Mouse (Mus musculus) hindbrain, embryonic 12.5 days (tissue): ENCODE measurements at regions not wholly inside any gene's neighbourhood (a gene's known extent, or its start where the extent isn't known, plus 50 kb on each side); places are given as distances from the start of the nearest gene placed in this dataset.
A peak's percentile ranks its signal among the peaks of the same experiment; 100 is the strongest.

Experiments
- ATAC-seq: fragments of 200-750 bp; cut with Nextera tagmentation; 2 replicates; pipeline ENCODE4 v1.8.0; 2017; ENCODE audit warnings: moderate TSS enrichment; ENCODE audit not compliant: low FRiP score
- H3K27ac ChIP-seq: fragments of 300-500 bp; sonication (generic); 2 replicates; pipeline ENCODE4 v1.5.1; 2016; ENCODE audit warnings: mild to moderate bottlenecking
- H3K27me3 ChIP-seq: fragments of 300-500 bp; sonication (generic); 2 replicates; pipeline ENCODE4 v1.6.1; 2016; ENCODE audit warnings: mild to moderate bottlenecking
- H3K36me3 ChIP-seq: fragments of 300-500 bp; sonication (generic); 2 replicates; pipeline ENCODE4 v1.6.1; 2016; ENCODE audit warnings: mild to moderate bottlenecking
- H3K4me1 ChIP-seq: fragments of 300-500 bp; sonication (generic); 2 replicates; pipeline ENCODE4 v1.6.1; 2016
- H3K4me2 ChIP-seq: fragments of 300-500 bp; sonication (generic); replicated peaks from 2 replicates; pipeline ENCODE4 v1.6.1; 2016; ENCODE audit warnings: mild to moderate bottlenecking
- H3K4me3 ChIP-seq: fragments of 300-500 bp; sonication (generic); 2 replicates; pipeline ENCODE4 v1.5.1; 2016; ENCODE audit warnings: mild to moderate bottlenecking
- H3K9ac ChIP-seq: fragments of 300-500 bp; sonication (generic); 2 replicates; pipeline ENCODE4 v1.6.1; 2016; ENCODE audit warnings: mild to moderate bottlenecking, moderate library complexity
- H3K9me3 ChIP-seq: fragments of 300-500 bp; sonication (generic); replicated peaks from 2 replicates; pipeline ENCODE4 v1.6.1; 2016; ENCODE audit warnings: mild to moderate bottlenecking
- WGBS: fragments of 180-500 bp; shearing (Covaris S2); methylation state at CpG from one replicate; pipeline ENCODE4 v1.1.7; 2016; 5-methylcytosine and 5-hydroxymethylcytosine counted together

DNA sequence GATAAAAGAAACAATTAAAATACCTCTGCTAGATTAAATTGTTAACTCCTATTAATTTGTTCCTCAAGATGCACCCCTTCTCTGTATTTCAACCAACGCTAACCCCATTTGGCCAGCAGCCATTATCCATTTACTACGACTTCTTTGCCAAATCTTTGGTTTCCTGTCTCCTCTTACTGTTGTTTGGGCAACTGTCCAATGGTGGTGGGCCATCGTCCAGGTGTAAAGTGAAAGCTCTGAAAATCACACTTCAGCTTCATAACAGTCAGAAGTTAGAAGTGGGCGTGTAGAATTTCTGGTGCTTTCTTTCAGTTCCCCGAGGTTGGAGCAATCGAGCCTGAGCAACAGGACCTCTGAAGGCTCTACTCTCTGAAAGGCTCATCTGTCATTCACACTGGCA lies 66.8 kb upstream of the Zbtb20 start:
- 85% methylated on average over 6 of the region's 6 CpGs for WGBS
- H3K36me3 ChIP-seq = no peaks in the 10 kb centered on the region
- no peak overlapping the region for H3K27ac ChIP-seq
- no peaks in the 10 kb centered on the region for H3K27me3 ChIP-seq
- no peak overlapping the region for H3K9ac ChIP-seq
- ATAC-seq = no peak
- H3K4me1 ChIP-seq = no peaks in the 10 kb centered on the region
- no peak overlapping the region for H3K4me3 ChIP-seq
- H3K9me3 ChIP-seq = no peaks in the 10 kb centered on the region
- H3K4me2 ChIP-seq = no peak overlapping the region

DNA sequence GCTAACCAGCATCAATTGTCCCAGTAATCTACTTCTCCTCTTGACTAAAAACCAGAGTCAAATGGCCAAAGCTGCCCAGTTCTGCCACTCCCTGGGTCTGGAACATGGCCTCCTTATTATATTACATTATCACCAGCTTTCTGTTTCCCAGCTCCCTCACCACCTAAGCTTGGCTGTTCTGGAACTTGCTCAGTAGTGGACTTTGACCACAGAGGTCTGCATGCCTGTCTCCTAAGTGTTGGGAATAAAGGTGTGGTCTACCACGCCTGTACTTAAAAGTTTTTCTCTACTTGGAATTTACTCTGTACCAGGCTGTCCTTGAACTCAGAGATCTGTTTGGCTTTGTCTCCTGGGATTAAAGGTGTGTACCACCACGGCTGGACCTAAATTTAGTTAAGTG lies 68.1 kb upstream of the Zbtb20 start:
- 90% methylated on average over 2 of the region's 2 CpGs for WGBS

DNA sequence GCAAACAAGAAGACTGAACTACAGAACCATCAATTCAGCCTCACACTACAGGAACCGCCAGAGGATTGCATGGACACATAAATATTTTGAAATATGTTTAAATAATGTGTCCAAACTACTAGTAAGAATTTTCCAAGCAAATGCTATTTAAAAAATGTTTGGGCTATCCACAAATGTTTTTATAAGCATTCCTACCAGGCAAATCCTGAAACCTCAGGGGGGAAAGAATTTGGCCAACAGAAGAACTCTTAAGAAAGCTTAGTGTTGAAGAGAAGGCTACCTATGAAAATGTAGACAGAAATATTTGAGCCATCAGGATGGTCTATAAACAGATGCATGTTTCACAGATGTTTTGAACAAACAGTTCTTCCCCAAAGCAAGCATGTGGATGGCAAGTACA lies 72.1 kb upstream of the Zbtb20 start:
- no peak for ATAC-seq
- no peaks in the 10 kb centered on the region for H3K36me3 ChIP-seq
- 74% methylated on average over 1 of the region's 1 CpGs for WGBS

More for the DNA sequence above, 68.1 kb upstream of the Zbtb20 start:
- H3K9ac ChIP-seq = no peak overlapping the region
- no peaks in the 10 kb centered on the region for H3K9me3 ChIP-seq
- no peaks in the 10 kb centered on the region for H3K27me3 ChIP-seq
- ATAC-seq = no peak
- no peak overlapping the region for H3K4me2 ChIP-seq
- H3K4me3 ChIP-seq = no peak overlapping the region
- H3K4me1 ChIP-seq = no peaks in the 10 kb centered on the region
- H3K36me3 ChIP-seq = no peaks in the 10 kb centered on the region
- H3K27ac ChIP-seq = no peak overlapping the region

DNA sequence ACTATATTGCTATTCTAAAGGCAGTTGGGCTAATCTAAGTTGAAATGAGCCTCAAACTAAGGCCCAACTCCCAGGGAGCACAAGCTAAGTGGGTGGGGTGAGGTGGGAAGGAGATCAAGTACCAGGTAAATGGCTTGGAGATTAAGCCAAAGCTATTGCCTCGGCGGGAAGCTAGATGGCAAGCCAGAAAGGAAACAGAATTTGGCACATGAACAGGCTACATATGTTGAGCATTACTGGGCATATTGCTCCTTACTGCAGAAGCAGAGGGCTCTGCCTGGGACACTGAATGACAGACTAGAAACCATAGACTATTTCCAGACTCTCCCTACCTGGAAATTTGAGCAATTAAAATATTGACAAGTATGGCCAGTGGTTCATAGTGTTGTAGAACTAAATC lies 83.1 kb upstream of the Zbtb20 start:
- Histone ChIP-seq H3K27ac (no peak overlapping the region), H3K4me1 (no peaks in the 10 kb centered on the region), H3K4me2 (no peak overlapping the region), H3K9ac (no peak overlapping the region), H3K4me3 (no peak overlapping the region), H3K27me3 (no peaks in the 10 kb centered on the region), H3K9me3 (no peaks in the 10 kb centered on the region), H3K36me3 (no peaks in the 10 kb centered on the region)
- ATAC-seq = no peak
- 87% methylated on average over 2 of the region's 2 CpGs for WGBS

More for the DNA sequence above, 72.1 kb upstream of the Zbtb20 start:
- Histone ChIP-seq H3K9ac (no peak overlapping the region), H3K9me3 (no peaks in the 10 kb centered on the region), H3K4me3 (no peak overlapping the region), H3K27ac (no peak overlapping the region), H3K4me1 (no peaks in the 10 kb centered on the region), H3K4me2 (no peak overlapping the region), H3K27me3 (no peaks in the 10 kb centered on the region)

DNA sequence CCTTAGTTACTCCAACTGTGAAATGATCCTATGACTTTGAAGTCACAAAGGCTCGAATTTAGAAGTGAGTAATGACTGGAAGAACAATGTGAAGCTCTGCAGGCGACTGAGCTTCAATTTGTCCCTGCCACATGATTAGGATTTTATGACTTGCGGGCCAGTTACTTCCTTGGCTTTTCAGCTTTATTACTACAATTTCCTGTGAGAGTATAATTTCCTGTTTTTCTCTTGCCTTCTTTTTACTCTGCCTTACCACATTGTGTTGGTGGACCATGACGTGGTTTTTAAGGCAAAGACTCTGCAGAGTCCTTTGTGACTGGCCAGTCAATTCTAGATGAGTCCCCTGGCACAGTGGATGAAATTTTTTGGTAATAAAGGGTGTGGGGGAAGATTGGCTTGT lies 91.0 kb upstream of the Zbtb20 start:
- Histone ChIP-seq H3K9me3 (no peaks in the 10 kb centered on the region), H3K36me3 (no peaks in the 10 kb centered on the region), H3K4me3 (no peak overlapping the region), H3K4me2 (no peak overlapping the region), H3K27me3 (0 out of 2 replicates have a peak, but pooled peaks cover 4% of the 10 kb centered on the region), H3K27ac (no peak overlapping the region), H3K9ac (no peak overlapping the region), H3K4me1 (peaks cover 19% of the 10 kb centered on the region)
- no peak for ATAC-seq
- WGBS = 30% methylated on average over 4 of the region's 4 CpGs

DNA sequence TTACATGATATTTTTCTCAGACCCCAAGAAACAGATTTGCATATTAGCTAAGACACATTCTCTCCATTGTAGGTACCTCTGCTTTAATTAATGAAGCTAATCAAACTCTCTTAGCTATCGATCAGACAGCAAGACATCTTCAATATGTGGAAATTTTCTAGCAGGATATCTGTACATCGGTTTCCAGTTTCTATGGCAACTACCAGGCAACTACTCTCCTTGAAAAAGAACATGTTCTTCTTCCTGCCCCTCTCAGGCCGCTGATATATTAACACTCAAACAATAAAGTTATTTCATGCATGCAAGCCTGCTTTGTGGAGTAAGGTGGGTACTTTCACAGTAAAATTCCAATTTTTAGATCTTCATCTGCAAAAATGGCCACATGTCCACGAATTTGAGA lies 91.7 kb upstream of the Zbtb20 start:
- Histone ChIP-seq H3K4me2 (no peak overlapping the region), H3K36me3 (no peaks in the 10 kb centered on the region), H3K4me1 (peaks cover 19% of the 10 kb centered on the region), H3K27ac (no peak overlapping the region), H3K4me3 (no peak overlapping the region), H3K9ac (no peak overlapping the region), H3K9me3 (no peaks in the 10 kb centered on the region), H3K27me3 (0 out of 2 replicates have a peak, but pooled peaks cover 4% of the 10 kb centered on the region)
- ATAC-seq = no peak
- WGBS = 40% methylated on average over 4 of the region's 4 CpGs

DNA sequence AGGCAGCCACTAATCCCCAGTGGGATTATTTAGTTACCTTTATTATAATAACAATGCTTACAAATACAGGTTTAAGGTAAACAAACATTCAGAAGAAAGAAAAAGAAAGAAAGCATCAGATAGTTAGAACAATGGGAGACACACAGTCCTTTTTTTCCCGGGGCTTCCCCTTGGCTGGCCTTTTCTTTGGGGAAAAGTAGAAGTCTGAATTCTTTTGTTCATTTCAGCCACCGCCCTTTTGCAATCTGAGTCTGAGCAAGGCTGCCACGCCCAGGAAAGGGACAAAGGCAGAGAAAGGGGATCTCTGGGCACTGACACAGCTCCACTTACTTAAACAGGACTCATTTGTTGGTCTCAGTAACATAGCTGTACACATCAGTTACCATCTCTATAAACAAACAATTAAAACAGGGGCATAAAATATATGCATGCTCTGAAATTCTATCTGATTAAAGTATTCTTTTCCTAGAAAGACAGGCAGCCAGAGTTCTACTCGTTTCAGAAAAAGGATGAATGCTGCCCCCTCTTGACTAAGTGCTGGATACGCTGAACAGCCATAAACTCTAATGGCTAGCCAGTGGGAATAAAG lies 93.5 kb upstream of the Zbtb20 start:
- Histone ChIP-seq H3K27ac (peak overlapping the region; percentile 86), H3K4me3 (no peak overlapping the region), H3K9me3 (no peaks in the 10 kb centered on the region), H3K27me3 (0 out of 2 replicates have a peak, but pooled peaks cover 4% of the 10 kb centered on the region), H3K9ac (no peak overlapping the region), H3K36me3 (no peaks in the 10 kb centered on the region), H3K4me1 (peaks cover 19% of the 10 kb centered on the region), H3K4me2 (peak overlapping the region; percentile 14; the same call in 1 of the 2 replicates)
- 1% methylated on average over 5 of the region's 5 CpGs for WGBS
- ATAC-seq = peak; percentile 81

DNA sequence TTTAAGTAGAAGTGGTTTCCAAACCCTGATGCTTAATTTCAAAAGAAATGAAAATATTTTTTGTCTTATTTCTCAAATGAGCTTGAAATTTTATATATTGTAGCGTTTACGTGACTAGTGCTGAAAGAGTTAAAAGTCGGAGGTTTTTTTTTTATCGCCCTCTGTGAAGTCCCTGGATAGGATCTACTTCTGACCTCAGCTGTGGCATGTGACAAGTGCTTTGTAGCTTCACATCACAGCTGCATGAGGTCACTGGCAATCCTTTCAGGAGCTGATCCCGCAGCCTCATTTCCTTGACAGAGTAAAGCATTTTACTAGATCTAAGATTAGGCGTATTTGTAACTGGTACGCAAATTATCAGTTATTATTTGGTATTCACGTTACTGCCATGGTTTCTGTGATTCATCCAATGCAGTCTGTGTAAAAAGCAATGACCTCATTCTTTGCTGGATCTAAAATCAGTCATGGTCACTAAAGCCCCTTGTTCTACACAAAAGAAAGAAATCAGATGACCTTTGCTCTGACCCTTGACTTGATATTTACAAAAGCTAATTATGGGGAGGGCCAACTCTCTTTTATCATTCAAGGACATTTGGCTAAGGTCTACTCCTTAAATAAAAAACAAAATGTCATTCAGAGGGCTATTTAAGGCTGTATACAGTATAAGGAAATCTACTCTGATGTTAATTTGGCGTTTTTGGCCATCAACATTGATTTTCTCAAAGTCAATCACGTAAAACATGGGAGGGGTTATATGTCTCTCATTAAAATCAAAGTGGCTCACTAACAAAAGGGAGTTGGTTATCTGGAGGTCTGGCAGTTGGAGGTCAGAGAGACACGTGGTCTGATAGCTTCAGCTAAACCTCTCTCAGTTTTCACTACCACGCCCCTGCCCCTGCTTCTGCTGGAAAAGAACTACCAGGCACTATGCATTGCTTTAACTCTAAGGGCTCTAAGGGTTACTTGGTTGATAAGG lies 94.3 kb upstream of the Zbtb20 start:
- WGBS = 7% methylated on average over 12 of the region's 12 CpGs
- H3K4me3 ChIP-seq = no peak overlapping the region
- no peaks in the 10 kb centered on the region for H3K9me3 ChIP-seq
- H3K4me1 ChIP-seq = peaks cover 19% of the 10 kb centered on the region
- H3K27ac ChIP-seq = peak overlapping the region; percentile 86
- no peak overlapping the region for H3K9ac ChIP-seq
- peak overlapping the region; percentile 14; the same call in 1 of the 2 replicates for H3K4me2 ChIP-seq
- peak; percentile 82 for ATAC-seq
- H3K27me3 ChIP-seq = no peaks in the 10 kb centered on the region
- H3K36me3 ChIP-seq = no peaks in the 10 kb centered on the region

DNA sequence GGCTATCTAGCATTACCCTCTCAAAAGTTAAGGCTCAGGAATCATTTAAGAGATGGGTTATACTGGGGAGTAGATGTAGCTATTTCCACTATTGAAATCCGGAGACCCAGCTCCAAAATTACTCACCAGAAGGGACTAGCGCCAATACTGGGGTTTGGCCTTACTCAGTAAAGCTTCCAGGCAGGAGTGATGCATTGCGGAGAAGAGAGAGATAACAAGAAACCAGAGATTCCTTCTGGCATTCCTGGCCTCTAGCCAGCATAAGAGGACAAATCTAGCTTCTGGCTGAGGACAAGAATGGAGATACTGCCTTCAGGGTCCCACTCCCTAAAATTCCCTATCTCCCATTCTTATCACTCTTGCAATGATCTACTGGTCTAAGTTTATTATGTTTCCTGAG lies 95.7 kb upstream of the Zbtb20 start:
- Histone ChIP-seq H3K36me3 (no peaks in the 10 kb centered on the region), H3K4me1 (peaks cover 19% of the 10 kb centered on the region), H3K27me3 (no peaks in the 10 kb centered on the region), H3K27ac (no peak overlapping the region), H3K4me2 (no peak overlapping the region), H3K4me3 (no peak overlapping the region), H3K9ac (no peak overlapping the region), H3K9me3 (no peaks in the 10 kb centered on the region)
- 97% methylated on average over 3 of the region's 3 CpGs for WGBS
- ATAC-seq = no peak

DNA sequence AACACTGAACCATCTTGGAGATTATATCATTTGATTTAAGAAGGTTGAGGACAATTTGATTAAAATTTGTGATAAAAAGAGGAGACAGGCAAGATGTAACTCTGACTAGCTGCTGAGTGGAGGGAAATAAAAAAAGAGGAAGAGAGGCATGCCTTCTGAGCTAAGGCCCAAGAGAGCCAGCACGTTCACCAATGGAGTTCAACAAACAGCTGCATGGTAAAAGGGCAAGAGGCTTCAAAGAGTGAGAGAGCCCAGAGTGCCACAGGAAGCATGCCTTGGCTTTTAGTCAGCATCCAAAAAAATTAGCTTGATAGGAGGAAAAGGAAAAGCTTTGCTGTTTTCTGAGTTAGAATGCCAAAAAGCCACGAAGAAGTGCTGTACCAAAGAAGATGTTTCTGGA lies 103.0 kb upstream of the Zbtb20 start:
- no peak for ATAC-seq
- no peaks in the 10 kb centered on the region for H3K36me3 ChIP-seq
- H3K27me3 ChIP-seq = no peaks in the 10 kb centered on the region
- no peaks in the 10 kb centered on the region for H3K4me1 ChIP-seq
- no peak overlapping the region for H3K27ac ChIP-seq
- H3K9me3 ChIP-seq = no peaks in the 10 kb centered on the region; the same call in 1 of the 2 replicates
- H3K4me3 ChIP-seq = no peak overlapping the region
- H3K4me2 ChIP-seq = no peak overlapping the region
- H3K9ac ChIP-seq = no peak overlapping the region
- 86% methylated on average over 2 of the region's 2 CpGs for WGBS

DNA sequence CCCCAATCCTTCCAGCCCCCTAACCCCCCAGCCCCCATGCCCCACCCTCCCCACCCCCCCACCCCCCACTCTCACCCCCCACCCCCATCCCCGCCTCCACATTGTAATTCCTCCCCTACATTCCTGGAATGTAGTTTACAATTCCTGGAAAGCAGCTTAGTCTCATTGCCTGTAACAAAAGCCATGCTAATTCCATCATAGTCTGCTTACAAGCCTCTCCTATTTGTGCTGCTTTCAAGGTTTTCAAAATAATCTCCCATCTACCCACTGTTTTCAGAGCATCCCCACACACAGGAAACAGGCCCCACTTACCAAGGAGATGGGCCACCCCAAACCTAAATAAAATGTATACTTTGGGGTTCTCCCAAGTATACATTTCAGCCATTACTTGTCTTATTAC lies 105.5 kb upstream of the Zbtb20 start:
- ATAC-seq = no peak
- H3K4me1 ChIP-seq = no peaks in the 10 kb centered on the region
- no peak overlapping the region for H3K27ac ChIP-seq
- no peak overlapping the region for H3K4me3 ChIP-seq
- H3K36me3 ChIP-seq = no peaks in the 10 kb centered on the region
- H3K9me3 ChIP-seq = no peaks in the 10 kb centered on the region; the same call in 1 of the 2 replicates
- WGBS = no CpG with 5 or more reads among the region's 1 CpGs
- no peak overlapping the region for H3K9ac ChIP-seq
- no peaks in the 10 kb centered on the region for H3K27me3 ChIP-seq
- no peak overlapping the region for H3K4me2 ChIP-seq

DNA sequence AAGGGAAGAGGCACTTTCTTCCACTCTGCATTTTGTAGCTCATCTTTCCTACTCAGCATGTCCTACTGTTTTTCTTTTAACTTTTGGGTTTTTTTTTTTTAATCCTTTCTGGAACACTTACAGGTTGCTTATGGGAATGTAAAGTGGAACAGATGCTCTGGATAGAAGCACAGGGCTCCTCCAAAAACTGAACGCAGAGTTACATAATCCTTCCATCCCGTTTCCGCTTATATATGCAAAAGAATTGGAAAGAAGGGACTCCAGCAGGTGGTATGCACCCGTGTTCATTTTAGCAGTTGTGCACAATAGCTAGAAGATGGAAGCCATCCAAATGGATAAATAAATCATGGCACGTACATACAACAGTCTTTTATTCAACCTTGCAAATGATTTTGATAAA lies 127.0 kb upstream of the Zbtb20 start:
- H3K36me3 ChIP-seq = no peaks in the 10 kb centered on the region
- no peak for ATAC-seq
- no peak overlapping the region for H3K27ac ChIP-seq
- H3K9ac ChIP-seq = no peak overlapping the region
- WGBS = 86% methylated on average over 5 of the region's 5 CpGs
- no peaks in the 10 kb centered on the region for H3K27me3 ChIP-seq
- H3K4me2 ChIP-seq = no peak overlapping the region
- 0 out of 2 replicates have a peak, but pooled peaks cover 8% of the 10 kb centered on the region for H3K4me1 ChIP-seq
- no peaks in the 10 kb centered on the region for H3K9me3 ChIP-seq
- H3K4me3 ChIP-seq = no peak overlapping the region
